Mouse (Mus musculus): Measurements from ENCODE around the gene Krtap21-1. TPM values are rescaled to one million over a fixed set of nuclear protein-coding genes. Genes with fewer than 3 reads are reported as not detected.

Krtap21-1 gene
- total RNA-seq (2015) (not detected in 2 replicates), total RNA-seq (2017) (not detected in 2 replicates)

- no peak for ATAC-seq (replicated peaks; ENCODE audit: poor library complexity)
Observed at GRCm38 (mm10) chr16:89403768-89404167, at the start of gene Krtap21-1. Gene Krtap21-1, minus strand, starts transcription at chr16:89403868.

- ATAC-seq (replicated peaks; ENCODE audit: poor library complexity) = no peak
Observed at GRCm38 (mm10) chr16:89429586-89429985, 25.9 kb upstream of the Krtap21-1 start.

- no peak for ATAC-seq (replicated peaks; ENCODE audit: poor library complexity)
Observed at GRCm38 (mm10) chr16:89425310-89425709, 21.6 kb upstream of the Krtap21-1 start.

- ATAC-seq (replicated peaks; ENCODE audit: poor library complexity) = no peak
Observed at GRCm38 (mm10) chr16:89420011-89420410, 16.3 kb upstream of the Krtap21-1 start, which contains the start of gene Krtap6-2. Gene Krtap6-2, minus strand, starts transcription at chr16:89420111.

- no peak for ATAC-seq (replicated peaks; ENCODE audit: poor library complexity)
Observed at GRCm38 (mm10) chr16:89416311-89416710, 12.6 kb upstream of the Krtap21-1 start.

- ATAC-seq (replicated peaks; ENCODE audit: poor library complexity) = no peak
Observed at GRCm38 (mm10) chr16:89410345-89411068, 6.8 kb upstream of the Krtap21-1 start.

- no peak for ATAC-seq (replicated peaks; ENCODE audit: poor library complexity)
Observed at GRCm38 (mm10) chr16:89372734-89373461, 30.8 kb downstream of the Krtap21-1 start.

Other genes with a start within 250 kb of the Krtap21-1 start
- not detected in 2 replicates for gene Gm9789, start 245.9 kb downstream of the Krtap21-1 start, total RNA-seq (2015)
- not detected in 2 replicates for gene Gm9789, start 245.9 kb downstream of the Krtap21-1 start, total RNA-seq (2017)
- not detected in 2 replicates for gene Gm7735, start 234.4 kb downstream of the Krtap21-1 start, total RNA-seq (2015)
- not detected in 2 replicates for gene Gm7735, start 234.4 kb downstream of the Krtap21-1 start, total RNA-seq (2017)
- not detected in 2 replicates for gene 1110057P08Rik, start 229.1 kb downstream of the Krtap21-1 start, total RNA-seq (2015)
- gene 1110057P08Rik, start 229.1 kb downstream of the Krtap21-1 start, total RNA-seq (2017) = not detected in 2 replicates
- not detected in 2 replicates for gene Krtap20-2, start 198.0 kb downstream of the Krtap21-1 start, total RNA-seq (2015)
- not detected in 2 replicates for gene Krtap20-2, start 198.0 kb downstream of the Krtap21-1 start, total RNA-seq (2017)
- not detected in 2 replicates for gene Krtap6-2, start 16.2 kb upstream of the Krtap21-1 start, total RNA-seq (2015)
- not detected in 2 replicates for gene Krtap6-2, start 16.2 kb upstream of the Krtap21-1 start, total RNA-seq (2017)
- not detected in 2 replicates for gene Krtap8-1, start 84.1 kb upstream of the Krtap21-1 start, total RNA-seq (2015)
- gene Krtap8-1, start 84.1 kb upstream of the Krtap21-1 start, total RNA-seq (2017) = not detected in 2 replicates
- gene Krtap7-1, start 104.5 kb upstream of the Krtap21-1 start, total RNA-seq (2015) = not detected in 2 replicates
- gene Krtap7-1, start 104.5 kb upstream of the Krtap21-1 start, total RNA-seq (2017) = not detected in 2 replicates
- not detected in 2 replicates for gene Krtap11-1, start 167.3 kb upstream of the Krtap21-1 start, total RNA-seq (2015)
- not detected in 2 replicates for gene Krtap11-1, start 167.3 kb upstream of the Krtap21-1 start, total RNA-seq (2017)